Mouse (Mus musculus) testis, adult 2 months (tissue): ENCODE measurements around the gene Mab21l1.

Experiments
- CTCF ChIP-seq: fragments of 200-500 bp; IDR thresholded peaks from 2 replicates; pipeline ENCODE4 v1.5.1; 2012; ENCODE audit warnings: low read depth, mild to moderate bottlenecking, inconsistent platforms, low read length, moderate library complexity; ENCODE audit not compliant: control insufficient read depth, insufficient read depth, insufficient replicate concordance
- POLR2A ChIP-seq: fragments of 200-500 bp; IDR thresholded peaks from 2 replicates; pipeline ENCODE4 v1.6.1; 2012; ENCODE audit warnings: low read depth, mild to moderate bottlenecking, inconsistent platforms, low read length, moderate library complexity; ENCODE audit not compliant: control insufficient read depth

DNA sequence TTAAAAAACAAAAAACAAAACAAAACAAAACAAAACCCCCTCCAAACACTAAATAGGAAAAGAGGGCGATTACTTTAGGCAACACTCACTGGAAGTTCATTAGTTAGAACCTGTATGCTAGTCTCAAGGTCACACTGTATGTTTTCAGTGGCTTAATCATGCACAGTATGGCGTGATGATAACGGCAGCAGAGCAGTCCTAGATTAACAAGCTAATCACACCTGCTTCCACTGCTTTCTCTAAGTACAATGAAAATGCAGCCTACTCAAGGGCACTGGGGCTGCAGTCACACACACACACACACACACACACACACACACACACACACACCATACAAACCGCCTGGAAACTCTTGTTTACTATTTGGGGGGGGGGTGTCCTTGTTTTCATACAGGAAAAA lies 4.8 kb upstream of the Mab21l1 start:
- TF ChIP-seq CTCF, result no peak
- TF ChIP-seq POLR2A, result no peak
